Mouse (Mus musculus): ENCODE results near the gene Dnaaf2. TPM values are rescaled to one million over a fixed set of nuclear protein-coding genes. Genes with fewer than 3 reads are reported as not detected.

Dnaaf2 gene
- polyA plus RNA-seq, 1 experiment from 2014 or later = 17.4 TPM

- no peaks in the 10 kb centered on the region for H3K9me3 ChIP-seq
- WGBS = 92% methylated on average over 2 of the region's 2 CpGs
- H3K4me2 ChIP-seq = no peak overlapping the region
- H3K36me3 ChIP-seq (replicated peaks) = peaks cover 35% of the 10 kb centered on the region
- no peak overlapping the region for H3K9ac ChIP-seq
- H3K27me3 ChIP-seq = no peaks in the 10 kb centered on the region
- no peak for ATAC-seq (ENCODE audit: low FRiP score)
- H3K4me1 ChIP-seq = peaks cover 9% of the 10 kb centered on the region
- H3K27ac ChIP-seq = no peak overlapping the region
- no peak overlapping the region for H3K4me3 ChIP-seq (replicated peaks)
Observed at GRCm38 (mm10) chr12:69192637-69193036, 5.6 kb downstream of the Dnaaf2 start.

GRCm38 (mm10) chr12:69191396-69191795 is 6.8 kb downstream of the Dnaaf2 start:
- no peaks in the 10 kb centered on the region for H3K9me3 ChIP-seq
- H3K27me3 ChIP-seq = no peaks in the 10 kb centered on the region
- H3K4me2 ChIP-seq = no peak overlapping the region
- peaks cover 18% of the 10 kb centered on the region for H3K4me1 ChIP-seq
- H3K9ac ChIP-seq = no peak overlapping the region
- no peak for ATAC-seq (ENCODE audit: low FRiP score)
- H3K27ac ChIP-seq = no peak overlapping the region
- 91% methylated on average over 5 of the region's 5 CpGs for WGBS
- H3K36me3 ChIP-seq (replicated peaks) = peaks cover 39% of the 10 kb centered on the region
- no peak overlapping the region for H3K4me3 ChIP-seq (replicated peaks)

GRCm38 (mm10) chr12:69190522-69190921 is 7.7 kb downstream of the Dnaaf2 start:
- Histone ChIP-seq H3K4me3 (replicated peaks) (no peak overlapping the region), H3K27ac (no peak overlapping the region), H3K27me3 (no peaks in the 10 kb centered on the region), H3K36me3 (replicated peaks) (peaks cover 39% of the 10 kb centered on the region), H3K9ac (no peak overlapping the region), H3K4me1 (peaks cover 14% of the 10 kb centered on the region), H3K4me2 (no peak overlapping the region), H3K9me3 (no peaks in the 10 kb centered on the region)
- ATAC-seq (ENCODE audit: low FRiP score) = no peak
- 97% methylated on average over 1 of the region's 1 CpGs for WGBS

- H3K9ac ChIP-seq = no peak overlapping the region
- WGBS = 92% methylated on average over 9 of the region's 9 CpGs
- no peak overlapping the region for H3K4me2 ChIP-seq
- H3K4me1 ChIP-seq = peaks cover 16% of the 10 kb centered on the region
- H3K27ac ChIP-seq = no peak overlapping the region
- H3K36me3 ChIP-seq (replicated peaks) = peaks cover 39% of the 10 kb centered on the region
- no peaks in the 10 kb centered on the region for H3K27me3 ChIP-seq
- H3K9me3 ChIP-seq = no peaks in the 10 kb centered on the region
- H3K4me3 ChIP-seq (replicated peaks) = no peak overlapping the region
- ATAC-seq (ENCODE audit: low FRiP score) = no peak
Observed at GRCm38 (mm10) chr12:69190074-69190473, 8.2 kb downstream of the Dnaaf2 start.

GRCm38 (mm10) chr12:69186811-69187471 is 11.3 kb downstream of the Dnaaf2 start:
- no peak for ATAC-seq (ENCODE audit: low FRiP score)

GRCm38 (mm10) chr12:69185371-69185770 is 12.9 kb downstream of the Dnaaf2 start:
- H3K9me3 ChIP-seq = no peaks in the 10 kb centered on the region
- H3K4me2 ChIP-seq = peak overlapping the region; percentile 93
- peaks cover 37% of the 10 kb centered on the region for H3K36me3 ChIP-seq (replicated peaks)
- peak overlapping the region; percentile 93 for H3K4me3 ChIP-seq (replicated peaks)
- WGBS = 81% methylated on average over 7 of the region's 7 CpGs
- H3K4me1 ChIP-seq = peaks cover 23% of the 10 kb centered on the region
- no peak for ATAC-seq (ENCODE audit: low FRiP score)
- H3K9ac ChIP-seq = peak overlapping the region; percentile 95
- H3K27me3 ChIP-seq = no peaks in the 10 kb centered on the region
- no peak overlapping the region for H3K27ac ChIP-seq

More at GRCm38 (mm10) chr12:69186811-69187471, 11.3 kb downstream of the Dnaaf2 start:
- 76% methylated on average over 5 of the region's 5 CpGs for WGBS
- Histone ChIP-seq H3K27me3 (no peaks in the 10 kb centered on the region), H3K4me3 (replicated peaks) (no peak overlapping the region), H3K4me1 (peaks cover 23% of the 10 kb centered on the region), H3K9me3 (no peaks in the 10 kb centered on the region), H3K4me2 (no peak overlapping the region), H3K36me3 (replicated peaks) (peaks cover 40% of the 10 kb centered on the region), H3K27ac (no peak overlapping the region), H3K9ac (no peak overlapping the region)

- WGBS = 2% methylated on average over 81 of the region's 86 CpGs
- Histone ChIP-seq H3K4me3 (replicated peaks) (peak overlapping the region; percentile 93), H3K9ac (peak overlapping the region; percentile 95), H3K4me1 (peaks cover 23% of the 10 kb centered on the region), H3K27me3 (no peaks in the 10 kb centered on the region), H3K4me2 (peak overlapping the region; percentile 93), H3K27ac (peak overlapping the region; percentile 93), H3K9me3 (no peaks in the 10 kb centered on the region), H3K36me3 (replicated peaks) (peaks cover 29% of the 10 kb centered on the region)
- ATAC-seq (ENCODE audit: low FRiP score) = peak; percentile 67
Observed at GRCm38 (mm10) chr12:69184342-69185295, 13.6 kb downstream of the Dnaaf2 start.

- peak; percentile 100 for ATAC-seq (ENCODE audit: low FRiP score)
- Histone ChIP-seq H3K27ac (peak within 1 kb of the TSS; percentile 93), H3K27me3 (no peaks in the 10 kb centered on the region), H3K9ac (peak within 1 kb of the TSS; percentile 95), H3K9me3 (no peaks in the 10 kb centered on the region), H3K4me1 (peaks cover 23% of the 10 kb centered on the region), H3K4me2 (peak within 1 kb of the TSS; percentile 93), H3K36me3 (replicated peaks) (peaks cover 22% of the 10 kb centered on the region), H3K4me3 (replicated peaks) (peak within 1 kb of the TSS; percentile 93)
- WGBS = 1% methylated on average over 84 of the region's 84 CpGs
Observed at GRCm38 (mm10) chr12:69183583-69184308, 14.5 kb downstream of the Dnaaf2 start, which contains the start of the genes Rpl36al and Mgat2. TSS of gene Rpl36al (minus strand) at chr12:69184083. TSS of gene Mgat2 (plus strand) at chr12:69184157.

GRCm38 (mm10) chr12:69181800-69182199 is 16.4 kb downstream of the Dnaaf2 start:
- H3K4me2 ChIP-seq = no peak overlapping the region
- H3K36me3 ChIP-seq (replicated peaks) = peaks cover 16% of the 10 kb centered on the region
- H3K9me3 ChIP-seq = no peaks in the 10 kb centered on the region
- 87% methylated on average over 4 of the region's 4 CpGs for WGBS
- H3K4me3 ChIP-seq (replicated peaks) = no peak overlapping the region
- no peak for ATAC-seq (ENCODE audit: low FRiP score)
- H3K27me3 ChIP-seq = no peaks in the 10 kb centered on the region
- H3K9ac ChIP-seq = no peak overlapping the region
- no peak overlapping the region for H3K27ac ChIP-seq
- H3K4me1 ChIP-seq = peaks cover 16% of the 10 kb centered on the region

GRCm38 (mm10) chr12:69179371-69179770 is 18.9 kb downstream of the Dnaaf2 start:
- H3K4me3 ChIP-seq (replicated peaks) = no peak overlapping the region
- H3K4me1 ChIP-seq = peaks cover 3% of the 10 kb centered on the region
- no peak overlapping the region for H3K27ac ChIP-seq
- no peak for ATAC-seq (ENCODE audit: low FRiP score)
- no peak overlapping the region for H3K9ac ChIP-seq
- H3K9me3 ChIP-seq = no peaks in the 10 kb centered on the region
- no peak overlapping the region for H3K4me2 ChIP-seq
- peaks cover 26% of the 10 kb centered on the region for H3K36me3 ChIP-seq (replicated peaks)
- no peaks in the 10 kb centered on the region for H3K27me3 ChIP-seq
- 81% methylated on average over 12 of the region's 12 CpGs for WGBS

- Histone ChIP-seq H3K4me2 (no peak overlapping the region), H3K4me1 (no peaks in the 10 kb centered on the region), H3K9ac (no peak overlapping the region), H3K27ac (no peak overlapping the region), H3K4me3 (replicated peaks) (no peak overlapping the region), H3K27me3 (no peaks in the 10 kb centered on the region), H3K9me3 (no peaks in the 10 kb centered on the region), H3K36me3 (replicated peaks) (peaks cover 34% of the 10 kb centered on the region)
- 87% methylated on average over 3 of the region's 3 CpGs for WGBS
- no peak for ATAC-seq (ENCODE audit: low FRiP score)
Observed at GRCm38 (mm10) chr12:69177526-69177925, 20.7 kb downstream of the Dnaaf2 start.

- WGBS = 94% methylated on average over 3 of the region's 3 CpGs
Observed at GRCm38 (mm10) chr12:69175975-69176374, 22.3 kb downstream of the Dnaaf2 start.

More at GRCm38 (mm10) chr12:69175975-69176374, 22.3 kb downstream of the Dnaaf2 start:
- no peak overlapping the region for H3K4me3 ChIP-seq (replicated peaks)
- no peak overlapping the region for H3K9ac ChIP-seq
- peaks cover 26% of the 10 kb centered on the region for H3K36me3 ChIP-seq (replicated peaks)
- H3K9me3 ChIP-seq = no peaks in the 10 kb centered on the region
- no peaks in the 10 kb centered on the region for H3K4me1 ChIP-seq
- no peaks in the 10 kb centered on the region for H3K27me3 ChIP-seq
- ATAC-seq (ENCODE audit: low FRiP score) = no peak
- H3K4me2 ChIP-seq = no peak overlapping the region
- no peak overlapping the region for H3K27ac ChIP-seq
